Mouse (Mus musculus): Measurements from ENCODE around the gene Kcna10.

Gene Kcna10

DNA sequence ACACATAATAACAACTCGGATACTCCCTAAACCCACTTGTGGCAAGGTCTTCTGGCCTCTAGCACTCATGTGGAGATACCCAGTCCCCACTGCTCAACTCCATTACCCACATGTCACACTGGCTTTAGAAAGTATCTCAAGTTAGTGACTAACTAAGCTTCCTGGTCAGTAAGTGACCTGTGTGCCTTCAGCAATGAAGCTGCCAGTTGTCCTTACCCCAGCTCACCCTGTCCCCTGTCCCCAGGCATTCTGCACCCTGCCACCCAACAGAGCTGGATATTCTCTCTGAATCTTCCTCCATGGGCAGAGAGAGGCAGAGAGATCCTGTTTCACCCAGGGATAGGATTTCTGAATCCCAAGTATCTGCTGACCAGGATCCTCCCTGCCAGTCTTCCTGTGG is at the start of gene Kcna10:
TSS of gene Kcna10 (plus strand) at position 301 of the 400 bp plus-strand sequence.
- no peak for DNase-seq (ENCODE audit: low spot score in 2 of 2)

DNA sequence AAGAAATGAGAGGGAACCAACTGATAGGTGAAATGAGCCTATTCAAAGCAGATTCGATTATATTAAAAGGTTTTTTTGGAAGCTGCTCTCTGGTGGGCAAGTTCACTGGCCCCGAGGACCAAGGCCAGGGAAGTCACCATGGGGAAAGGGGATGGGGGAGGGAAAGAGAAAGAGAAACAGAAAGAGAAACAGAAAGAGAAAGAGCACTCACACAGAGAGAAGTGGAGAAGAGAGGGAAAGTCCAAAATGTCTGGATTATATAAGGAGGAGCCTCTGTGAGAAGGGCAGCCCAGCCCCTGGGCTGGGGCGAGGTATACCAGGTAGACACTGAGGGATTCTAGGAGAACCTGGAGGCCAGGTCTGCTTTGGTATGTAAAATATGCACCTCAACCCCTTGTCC is 48.4 kb upstream of the Kcna10 start:
- DNase-seq (ENCODE audit: low spot score in 2 of 2) = no peak

DNA sequence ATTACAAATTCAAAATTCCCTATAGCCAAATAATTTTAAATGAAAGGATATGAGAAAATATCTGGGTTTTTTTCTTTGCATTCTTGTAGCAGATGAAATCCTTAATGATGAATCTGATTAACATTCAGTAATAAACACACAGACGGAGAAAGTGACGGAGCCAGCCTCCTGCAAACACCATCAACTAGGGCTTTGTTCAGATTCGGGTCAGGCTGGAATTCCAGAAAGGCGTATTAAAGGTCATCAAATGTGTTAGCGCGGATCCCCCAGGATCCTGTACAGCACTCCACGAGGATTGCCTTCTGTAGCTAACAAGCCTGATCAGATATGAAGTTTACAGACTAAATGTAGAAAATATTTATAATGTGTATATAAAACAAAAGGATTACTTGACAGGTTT is 35.7 kb upstream of the Kcna10 start:
- no peak for DNase-seq (ENCODE audit: low spot score in 2 of 2)

DNA sequence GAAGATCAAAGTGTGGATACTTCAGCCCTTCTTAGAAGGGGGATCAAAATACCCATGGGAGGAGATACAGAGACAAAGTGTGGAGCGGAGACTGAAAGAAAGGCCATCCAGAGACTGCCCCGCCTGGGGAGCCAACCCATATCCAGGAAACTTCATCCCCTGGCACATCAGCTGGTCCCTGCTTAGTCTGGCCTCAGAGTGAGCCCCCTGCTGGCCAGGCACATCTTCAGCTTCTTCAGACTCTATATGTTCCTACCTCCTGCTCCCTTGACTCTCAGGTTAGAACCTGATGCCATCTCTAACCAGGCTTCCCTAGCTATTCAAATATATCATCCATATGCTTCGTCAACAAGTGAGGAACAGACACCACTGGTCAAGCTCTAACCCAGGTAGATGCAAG is 33.9 kb upstream of the Kcna10 start:
- peak; percentile 12 to 27 for DNase-seq (ENCODE audit: low spot score in 2 of 2)

DNA sequence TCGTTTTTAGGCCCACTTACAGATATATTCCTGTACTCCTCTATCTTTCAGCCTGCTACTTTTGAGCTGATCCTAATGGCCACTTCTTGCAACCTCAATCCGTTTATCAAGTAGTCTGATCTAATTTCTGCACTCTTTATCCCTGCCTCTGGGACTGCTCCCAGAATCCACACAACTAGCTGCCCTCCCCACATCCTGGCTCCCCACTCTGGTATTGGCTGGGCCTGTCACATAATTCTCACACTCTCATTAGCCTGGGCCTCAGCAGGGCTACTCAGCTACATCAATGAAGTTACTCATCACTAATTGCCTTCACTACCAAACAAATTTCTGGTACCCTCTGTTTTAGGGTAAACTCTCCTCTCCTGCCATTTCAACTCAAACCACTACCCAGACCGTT is 32.4 kb upstream of the Kcna10 start:
- DNase-seq (ENCODE audit: low spot score in 2 of 2) = no peak

DNA sequence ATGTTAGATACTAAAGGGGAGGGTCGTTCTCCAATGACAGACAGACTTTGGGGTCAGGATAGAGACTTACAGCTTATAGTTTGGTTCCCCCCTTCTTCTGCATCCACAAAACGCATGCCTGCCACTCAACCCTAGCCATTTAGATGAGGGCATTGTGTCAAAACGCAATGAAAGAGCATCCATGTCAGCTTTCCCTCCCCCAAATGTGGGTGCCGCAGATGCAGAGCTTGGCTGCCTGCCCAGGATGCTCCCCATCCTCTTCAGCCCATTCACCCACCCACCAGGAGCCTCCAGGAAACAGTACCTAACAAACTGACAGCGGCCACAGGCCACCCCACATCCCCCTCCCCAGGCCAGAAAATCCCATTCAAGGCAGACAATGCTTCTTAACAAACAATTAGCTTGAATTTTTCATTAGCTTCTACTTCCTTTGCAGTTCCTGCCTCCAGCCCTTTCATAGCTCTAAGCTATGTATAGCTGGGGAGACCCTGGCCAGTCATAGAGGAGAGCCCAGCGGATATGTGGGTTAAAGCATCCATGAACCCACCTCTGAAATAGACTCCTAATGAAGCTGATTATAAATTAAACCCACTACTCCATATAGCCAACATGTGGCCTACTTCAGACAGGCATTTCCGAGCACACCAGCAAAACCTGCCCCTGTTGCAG is 31.9 kb upstream of the Kcna10 start:
- DNase-seq (ENCODE audit: low spot score in 2 of 2) = no peak

DNA sequence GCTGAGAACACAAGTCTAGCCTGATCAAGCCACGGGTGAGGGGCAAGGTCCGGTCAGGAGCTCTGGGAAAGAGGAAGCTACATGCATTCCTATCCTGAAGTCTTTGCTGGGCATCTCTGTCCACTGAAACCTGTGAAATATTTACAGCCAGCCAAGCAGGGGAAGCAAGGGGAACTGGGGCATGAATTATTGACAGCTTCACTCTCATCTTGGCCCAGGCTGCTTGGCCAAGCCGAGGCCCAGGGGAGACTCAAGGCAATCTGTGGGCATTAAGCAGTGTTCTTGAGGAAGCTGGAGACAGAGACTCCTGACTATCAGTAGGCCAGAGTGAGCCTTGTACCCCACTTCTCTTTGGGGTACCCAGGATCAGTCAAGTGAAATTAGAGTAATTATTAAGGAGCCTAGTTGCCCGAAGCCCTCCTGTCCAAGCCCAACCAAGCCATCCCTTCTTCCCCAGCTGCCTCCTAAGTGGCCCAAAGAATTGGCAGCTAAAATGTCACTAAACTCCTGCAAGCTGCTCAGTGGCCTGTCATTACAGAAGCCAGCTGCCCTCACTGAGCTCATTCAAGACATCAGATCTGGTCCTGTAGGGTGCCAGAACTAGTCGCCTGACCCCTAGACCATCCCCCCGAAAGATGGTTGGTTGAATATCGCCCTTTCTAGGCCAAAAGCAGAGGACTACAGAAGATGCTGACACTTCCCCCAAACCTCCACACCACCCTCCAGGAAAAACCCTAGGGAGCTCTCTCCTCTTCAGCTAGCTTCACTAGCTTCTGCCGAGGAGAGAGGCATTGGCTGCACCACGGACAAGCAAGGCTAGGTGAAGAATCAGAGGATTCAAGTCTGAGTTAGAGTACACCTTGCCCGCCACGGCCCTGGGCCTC is 28.8 kb upstream of the Kcna10 start:
- DNase-seq (ENCODE audit: low spot score in 2 of 2) = no peak

DNA sequence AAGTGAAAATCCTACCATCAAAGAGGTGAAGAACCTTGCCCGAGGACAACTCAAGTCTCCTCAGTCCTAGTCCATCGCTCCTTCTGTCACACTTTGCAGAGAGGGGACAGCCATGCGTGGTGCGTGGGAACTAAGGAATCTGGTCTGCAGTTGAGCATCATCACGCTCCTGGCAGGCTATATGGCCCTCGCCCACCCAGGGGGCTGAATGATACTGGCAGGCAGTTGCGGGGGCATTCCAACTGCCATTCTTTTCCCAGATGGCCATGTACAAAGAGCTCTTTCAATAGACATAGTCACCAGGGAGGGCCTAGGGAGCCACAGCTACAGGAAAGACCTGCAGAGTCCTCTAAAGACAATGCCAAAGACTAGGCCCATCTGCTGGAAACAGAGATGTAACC is 24.0 kb upstream of the Kcna10 start:
- no peak for DNase-seq (ENCODE audit: low spot score in 2 of 2)

DNA sequence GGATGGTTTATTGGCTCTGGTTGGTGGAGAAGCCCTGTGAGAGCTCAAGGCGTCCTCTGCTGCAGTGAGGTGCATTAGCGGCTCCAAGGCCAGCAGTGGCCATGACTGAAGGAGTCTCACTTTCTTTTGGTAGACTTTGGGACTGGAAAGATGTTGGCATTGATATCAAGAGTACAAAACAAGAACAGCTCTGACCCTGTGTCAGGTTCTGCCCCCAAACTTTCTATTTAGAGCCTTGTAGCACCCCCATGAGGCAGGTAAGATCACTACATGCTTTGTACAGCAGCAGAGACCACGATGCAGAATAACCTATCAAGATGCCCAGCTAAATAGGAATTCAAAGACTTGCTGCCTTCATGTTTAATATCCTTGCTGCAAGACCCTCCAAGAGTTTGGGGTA is 23.4 kb upstream of the Kcna10 start:
- no peak for DNase-seq (ENCODE audit: low spot score in 2 of 2)

DNA sequence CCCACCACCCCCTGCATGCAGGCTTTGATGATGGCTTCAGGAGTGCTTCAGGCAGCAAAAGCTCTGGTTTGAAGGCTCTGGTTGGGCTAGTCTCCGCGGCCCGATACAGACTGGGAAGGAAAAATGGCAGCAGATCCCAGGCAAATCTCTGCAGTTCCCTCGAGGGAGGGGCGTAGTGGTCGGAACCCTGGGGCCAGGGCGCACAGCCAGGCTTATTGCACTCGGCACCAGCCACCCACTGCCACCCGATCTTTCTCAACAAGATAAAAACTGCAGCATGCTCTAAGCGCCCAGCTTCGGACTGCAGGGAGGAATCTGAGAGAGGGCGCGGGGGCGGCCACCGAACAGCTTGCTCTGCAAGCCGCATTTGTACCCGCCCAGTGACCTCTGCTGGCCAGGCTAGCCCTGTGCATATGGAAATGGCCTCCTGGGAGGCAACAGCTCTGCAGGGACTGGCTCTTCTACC is 23.0 kb upstream of the Kcna10 start:
- no peak for DNase-seq (ENCODE audit: low spot score in 2 of 2)

DNA sequence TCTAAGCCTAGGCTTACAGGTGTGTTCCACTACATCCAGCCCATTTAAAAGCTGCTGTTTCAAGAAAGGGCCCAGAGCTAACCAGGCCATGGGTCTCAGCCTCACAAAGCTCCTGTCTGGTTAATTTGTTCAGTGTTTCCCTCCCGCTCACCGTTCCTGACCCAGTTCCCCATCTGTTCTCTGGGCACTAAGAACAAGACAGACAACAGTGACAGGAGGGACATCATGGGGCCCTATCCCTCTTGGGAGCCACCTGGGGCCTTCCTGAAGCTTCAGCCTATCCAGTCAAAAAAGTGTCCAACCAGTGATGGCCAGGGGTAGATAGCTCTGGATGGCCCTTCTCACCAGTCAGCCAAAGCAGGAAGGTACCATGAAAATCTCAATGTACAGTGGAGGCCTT is 20.1 kb upstream of the Kcna10 start:
- no peak for DNase-seq (ENCODE audit: low spot score in 2 of 2)

DNA sequence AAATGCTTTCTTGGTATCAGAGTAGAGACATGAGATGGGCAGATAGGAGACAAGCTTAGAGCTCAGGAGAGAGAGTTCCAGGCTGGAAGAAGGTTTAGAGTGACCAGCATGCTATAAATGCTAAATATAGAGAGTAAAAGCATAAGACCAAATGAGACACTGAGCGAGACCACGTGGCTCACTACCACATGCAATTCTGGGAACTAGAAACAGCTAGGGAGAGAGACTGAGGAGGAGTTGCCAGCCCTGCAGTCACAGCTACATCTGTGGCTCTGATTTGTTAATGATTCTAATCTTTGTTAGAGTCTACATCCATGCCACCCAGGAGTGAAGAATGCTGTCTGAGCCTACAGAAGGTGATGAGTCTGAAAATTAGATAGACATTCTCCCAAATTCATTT is 13.3 kb upstream of the Kcna10 start:
- DNase-seq (ENCODE audit: low spot score in 2 of 2) = no peak

DNA sequence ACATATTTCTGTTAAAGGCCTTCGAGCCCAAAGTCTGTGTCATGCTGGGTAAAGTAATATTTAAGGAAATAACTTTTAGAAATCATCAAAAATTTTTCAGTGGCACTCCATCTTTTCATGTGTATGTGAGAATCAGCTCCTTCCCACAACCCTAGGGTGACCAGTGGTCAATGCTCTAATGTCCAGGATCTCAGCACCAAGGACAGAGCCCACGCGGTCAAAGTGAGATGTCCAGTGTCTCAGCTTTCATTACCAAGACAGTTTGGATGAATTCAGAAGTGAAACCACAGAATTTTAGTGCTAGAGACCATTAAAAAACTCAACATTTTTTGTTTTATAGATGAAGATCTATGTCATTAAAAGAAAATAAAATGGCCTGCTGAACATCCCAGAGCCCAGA is 10.9 kb upstream of the Kcna10 start:
- DNase-seq (ENCODE audit: low spot score in 2 of 2) = no peak

DNA sequence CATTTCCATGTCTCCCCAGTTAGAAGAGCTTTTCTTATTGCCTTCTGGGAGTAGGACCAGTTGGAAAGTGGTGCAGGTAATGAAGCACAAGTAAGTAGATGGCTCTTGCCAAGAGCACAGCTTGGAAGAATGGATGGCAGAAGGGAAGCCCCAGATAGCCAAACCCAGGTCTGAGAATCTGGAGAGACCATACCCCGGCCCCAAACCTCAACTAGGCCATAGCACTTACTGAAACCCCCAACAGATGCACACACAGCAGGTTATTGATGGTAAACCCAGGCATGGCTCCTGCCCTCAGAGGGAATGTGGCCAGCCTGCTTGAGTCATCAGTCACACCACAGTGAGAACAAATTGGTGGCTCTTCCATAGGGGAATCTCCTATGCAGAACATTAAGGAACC is 10.3 kb upstream of the Kcna10 start:
- DNase-seq (ENCODE audit: low spot score in 2 of 2) = no peak

DNA sequence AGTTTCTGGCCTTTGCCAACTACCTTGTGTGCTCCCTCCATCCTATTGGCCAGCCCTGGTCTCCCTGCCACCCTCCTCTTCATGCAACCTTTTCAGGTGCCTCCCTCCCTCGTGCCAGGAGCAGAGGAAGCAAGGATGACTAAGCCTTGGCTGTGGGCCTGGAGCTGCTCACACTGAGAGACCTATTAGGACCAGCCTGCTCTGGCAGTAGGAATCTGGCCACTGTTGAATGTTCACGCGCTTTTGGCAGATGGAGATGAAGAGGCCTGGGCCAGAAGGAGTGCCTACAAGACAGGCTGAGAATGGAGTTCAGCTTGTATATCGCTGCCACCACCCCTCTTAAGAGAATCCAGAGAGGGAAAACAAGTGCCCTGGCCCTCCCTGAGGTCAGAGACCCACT is 7.4 kb upstream of the Kcna10 start:
- no peak for DNase-seq (ENCODE audit: low spot score in 2 of 2)

DNA sequence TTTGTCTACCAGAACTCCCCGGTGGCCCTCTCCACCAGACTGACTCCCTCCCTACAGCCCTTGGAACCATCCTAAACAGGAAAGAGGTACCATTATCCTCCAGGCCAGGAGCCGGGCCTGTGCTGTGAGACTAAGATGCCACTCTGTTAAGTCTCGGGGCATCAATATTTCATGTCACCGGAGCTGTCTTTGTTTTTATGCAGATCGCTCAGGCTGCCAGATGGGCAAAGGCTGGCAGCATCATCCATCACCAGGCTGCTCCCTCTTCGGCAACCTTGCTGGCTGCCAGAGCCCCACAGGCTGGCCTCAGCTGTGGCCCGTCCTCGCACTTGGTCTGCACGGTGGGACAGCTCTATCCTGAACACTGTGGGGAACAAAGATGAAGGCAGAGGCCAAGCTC is 6.4 kb upstream of the Kcna10 start:
- DNase-seq (ENCODE audit: low spot score in 2 of 2) = no peak

DNA sequence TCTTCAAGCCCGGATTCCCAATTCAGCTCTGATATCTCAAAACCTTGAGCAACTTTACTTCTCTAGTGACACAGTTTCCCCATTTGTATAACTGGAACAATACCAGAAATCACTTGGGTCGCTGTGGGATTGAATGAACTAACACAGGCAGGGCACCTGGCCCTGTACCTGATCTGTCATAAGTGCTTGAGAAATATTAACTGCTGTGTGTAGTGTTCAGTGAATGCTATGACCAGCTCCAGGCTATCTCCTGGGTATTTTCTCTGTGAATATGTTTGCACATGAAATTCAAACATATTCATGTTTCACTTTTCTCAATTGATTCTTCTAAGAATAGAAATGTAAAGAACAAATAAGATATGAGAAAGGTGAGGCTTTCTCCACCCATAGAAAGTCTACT is 2.0 kb upstream of the Kcna10 start:
- DNase-seq (ENCODE audit: low spot score in 2 of 2) = no peak

DNA sequence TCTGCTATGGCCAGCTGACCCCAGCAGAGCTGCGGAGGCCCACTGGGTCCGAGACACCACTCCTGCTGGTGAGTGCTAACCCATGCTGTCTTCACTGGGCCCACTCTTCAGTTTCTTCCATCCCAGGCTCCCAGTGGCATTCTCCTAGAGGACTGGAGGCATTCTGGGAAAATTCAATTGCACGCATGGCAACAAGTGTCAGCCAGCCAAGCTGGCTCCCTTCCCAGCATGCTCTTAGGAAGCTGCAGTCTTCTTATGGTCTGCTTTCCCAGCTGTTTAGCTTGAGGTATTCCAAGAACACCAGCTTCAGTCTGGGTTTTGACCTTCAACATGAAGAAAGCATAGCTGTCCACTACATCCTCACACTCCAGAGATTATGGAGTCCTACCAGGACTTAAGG is 322 bp downstream of the Kcna10 start:
- no peak for DNase-seq (ENCODE audit: low spot score in 2 of 2)

DNA sequence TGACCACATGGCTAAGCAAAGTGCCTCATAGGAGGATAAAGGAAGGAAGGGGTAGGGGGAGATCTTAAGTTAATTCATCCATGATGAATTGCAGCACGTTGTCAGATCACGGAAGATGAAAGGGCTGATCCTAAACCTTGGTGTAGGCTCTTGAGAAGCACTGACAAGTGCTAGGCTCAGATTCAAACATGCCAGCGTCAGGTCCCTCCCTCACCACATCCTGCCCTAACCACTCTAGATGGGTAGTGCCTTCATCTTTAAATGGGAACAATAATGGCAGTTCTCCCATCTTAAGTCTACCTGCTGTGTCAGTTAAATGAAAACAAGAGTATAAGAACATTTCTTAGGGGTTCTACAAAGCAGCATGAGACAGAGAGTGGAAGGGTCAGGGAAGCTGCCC is 2.7 kb downstream of the Kcna10 start:
- no peak for DNase-seq (ENCODE audit: low spot score in 2 of 2)

DNA sequence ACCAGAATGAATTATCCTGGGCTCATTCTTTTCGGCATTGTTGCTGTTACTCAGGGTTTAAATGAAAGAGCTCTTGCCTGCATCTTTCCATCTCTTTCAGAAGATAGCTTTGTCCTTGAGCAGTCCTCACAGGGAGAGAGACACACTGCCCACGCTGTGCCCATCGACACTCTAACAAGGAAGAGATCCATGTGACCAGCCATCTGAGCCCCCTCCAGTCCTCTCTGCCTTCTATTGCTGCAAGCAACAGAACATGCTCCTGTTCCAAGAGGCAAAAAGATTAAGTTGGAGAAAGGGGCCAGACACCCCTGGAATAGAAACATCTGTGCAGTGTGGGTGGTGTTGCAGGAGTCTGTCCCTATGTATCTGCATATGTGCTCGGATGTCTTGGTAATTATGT is 4.2 kb downstream of the Kcna10 start:
- no peak for DNase-seq (ENCODE audit: low spot score in 2 of 2)

DNA sequence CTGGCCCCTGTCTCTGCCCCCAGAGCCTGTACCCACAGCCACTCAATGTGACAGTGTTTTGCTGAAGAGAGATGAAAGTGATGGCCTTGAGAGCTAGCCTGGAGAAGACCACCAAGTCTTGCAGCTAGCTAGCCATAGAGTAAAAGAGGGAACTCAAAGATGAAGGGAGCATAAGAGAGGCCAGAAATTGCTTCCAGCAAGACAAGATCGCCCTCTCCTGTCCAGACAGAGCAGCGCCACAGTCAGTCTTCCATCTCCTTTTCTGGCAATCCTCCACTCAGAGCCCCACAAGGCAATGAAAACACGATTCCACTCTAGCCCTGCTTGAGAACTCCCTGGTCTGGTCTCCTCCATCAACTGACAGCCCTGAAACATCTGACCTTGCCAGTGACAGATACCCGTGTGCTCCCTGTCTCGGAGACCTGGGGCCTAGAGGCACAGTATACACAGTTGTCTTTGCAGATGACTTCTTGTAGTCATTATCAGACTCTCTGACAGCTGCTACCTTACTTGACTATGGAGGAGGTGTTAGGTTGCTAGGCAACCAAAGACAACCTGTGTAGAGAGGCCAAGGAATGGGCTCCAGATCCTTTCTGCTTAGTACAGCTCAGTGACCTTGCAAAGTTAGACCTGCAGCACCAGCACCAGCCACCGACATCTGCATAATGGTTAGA is 5.5 kb downstream of the Kcna10 start:
- no peak for DNase-seq (ENCODE audit: low spot score in 2 of 2)

DNA sequence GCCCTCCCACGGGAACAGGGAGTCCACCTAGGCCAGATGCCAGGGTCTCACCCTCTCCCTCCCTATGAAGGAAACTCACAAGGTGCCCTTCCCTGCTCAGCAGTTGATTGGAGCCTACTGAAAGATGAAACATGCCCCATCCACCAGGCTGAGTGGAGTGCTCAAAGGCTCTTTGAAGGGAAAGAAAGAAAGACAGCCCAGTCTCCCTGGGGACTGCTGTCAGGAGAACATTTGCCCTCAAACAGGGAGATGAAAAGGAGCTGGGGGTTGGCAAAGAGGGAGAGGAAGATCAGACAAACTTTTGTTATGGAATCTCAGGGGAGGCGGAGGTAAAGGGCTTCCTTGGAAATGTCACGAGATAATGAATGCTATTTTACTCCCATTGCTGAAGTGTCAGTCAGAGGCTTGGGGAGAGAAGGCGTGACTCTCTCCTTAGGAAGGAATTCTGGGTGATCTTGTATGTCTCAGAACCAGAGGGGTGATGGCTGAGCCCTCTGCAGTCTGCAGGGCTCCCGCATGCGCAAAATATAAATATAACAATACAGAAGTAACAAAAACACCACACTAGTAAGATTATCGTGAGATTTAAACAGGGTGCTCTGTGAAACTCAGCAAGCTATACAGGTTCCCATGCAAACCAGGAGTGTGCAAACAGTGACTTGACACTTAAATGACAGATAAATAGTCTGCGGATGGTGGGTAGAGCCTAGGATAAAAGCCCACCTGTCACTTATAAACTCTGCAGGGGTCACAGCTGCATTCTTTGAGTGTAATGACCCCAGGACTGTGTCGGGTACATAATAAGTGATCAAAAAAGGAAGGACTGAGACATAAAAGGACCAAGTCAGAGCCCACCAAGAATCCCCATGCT is 18.7 kb downstream of the Kcna10 start:
- no peak for DNase-seq (ENCODE audit: low spot score in 2 of 2)

Measured in spleen, postnatal 36 days (tissue).